Mouse (Mus musculus) stomach, embryonic 14.5 days (tissue): ENCODE data around the gene Zfp827. TPM values are rescaled to one million over a fixed set of nuclear protein-coding genes. Genes with fewer than 3 reads are reported as not detected.

Experiments
- ATAC-seq: fragments of 200-750 bp; cut with Nextera tagmentation; 2 replicates; pipeline ENCODE4 v1.8.0; 2017; ENCODE audit warnings: low read depth, moderate TSS enrichment; ENCODE audit not compliant: insufficient number of reproducible peaks, insufficient read depth, low FRiP score
- H3K27ac ChIP-seq: fragments of 300-500 bp; sonication (generic); 2 replicates; pipeline ENCODE4 v1.5.1; 2014; ENCODE audit warnings: mild to moderate bottlenecking, low read length, moderate library complexity, mixed read lengths
- H3K27me3 ChIP-seq: fragments of 300-500 bp; sonication (generic); 2 replicates; pipeline ENCODE4 v1.6.1; 2014; ENCODE audit warnings: low read length, control low read depth, mixed read lengths; ENCODE audit not compliant: control insufficient read depth, insufficient read depth
- H3K36me3 ChIP-seq: fragments of 300-500 bp; sonication (generic); 2 replicates; pipeline ENCODE4 v1.6.1; 2014; ENCODE audit warnings: mild to moderate bottlenecking, control low read depth, low read length, moderate library complexity, mixed read lengths; ENCODE audit not compliant: control insufficient read depth, insufficient read depth
- H3K4me1 ChIP-seq: fragments of 300-500 bp; sonication (generic); 2 replicates; pipeline ENCODE4 v1.6.1; 2014; ENCODE audit warnings: low read length, control low read depth, mixed read lengths; ENCODE audit not compliant: control insufficient read depth, insufficient read depth
- H3K4me2 ChIP-seq: fragments of 300-500 bp; sonication (generic); replicated peaks from 2 replicates; pipeline ENCODE4 v1.6.1; 2014; ENCODE audit warnings: low read depth, low read length, control low read depth
- H3K4me3 ChIP-seq: fragments of 300-500 bp; sonication (generic); 2 replicates; pipeline ENCODE4 v1.5.1; 2014; ENCODE audit warnings: low read depth, low read length, control low read depth
- H3K9ac ChIP-seq: fragments of 300-500 bp; sonication (generic); replicated peaks from 2 replicates; pipeline ENCODE4 v1.6.1; 2014; ENCODE audit warnings: low read depth, mild to moderate bottlenecking, control low read depth, low read length, moderate library complexity, mixed read lengths
- H3K9me3 ChIP-seq: fragments of 300-500 bp; sonication (generic); 2 replicates; pipeline ENCODE4 v1.6.1; 2016; ENCODE audit warnings: low read depth, low read length, control low read depth; ENCODE audit not compliant: control insufficient read depth
- WGBS: fragments of 180-500 bp; shearing (Covaris S2); extraction: QIAGEN DNeasy Blood & Tissue Kit; methylation state at CpG from one replicate; pipeline ENCODE4 v1.1.7; 2014; 5-methylcytosine and 5-hydroxymethylcytosine counted together
- polyA plus RNA-seq: library from polyadenylated mRNA; unstranded; fragments of >200 nt; fragmentation: Nextera tagmentation; extraction: Ambion mirVana; gene quantifications from 2 replicates; pipeline ENCODE4 v1.2.1, GENCODE M21; 2014

Gene Zfp827
- polyA plus RNA-seq, 1 experiment from 2014 or later = 15.2 TPM

DNA sequence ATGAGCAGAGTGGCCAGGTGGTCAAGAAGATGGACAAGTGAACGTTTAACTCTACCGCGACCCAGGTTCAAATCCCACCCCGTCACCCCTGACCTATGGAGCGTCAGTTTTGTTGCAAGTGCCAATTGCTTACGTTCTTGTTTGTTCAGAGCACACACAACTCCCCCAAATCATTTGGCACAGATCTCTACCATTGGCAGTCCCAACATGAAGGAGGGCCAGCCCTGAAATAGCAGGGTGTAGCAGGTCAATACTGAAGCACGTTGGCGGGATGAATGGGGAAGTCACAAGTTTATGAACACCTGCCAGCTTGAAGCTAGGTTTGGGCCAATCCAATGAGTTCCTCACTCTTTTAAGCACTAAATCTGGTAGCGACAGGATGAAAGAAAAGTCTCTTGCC lies 46.7 kb downstream of the Zfp827 start:
- Histone ChIP-seq H3K9me3 (no peaks in the 10 kb centered on the region), H3K4me2 (no peak overlapping the region), H3K27me3 (no peaks in the 10 kb centered on the region), H3K9ac (no peak overlapping the region), H3K4me3 (no peak overlapping the region), H3K36me3 (peaks cover 18% of the 10 kb centered on the region; the same call in 1 of the 2 replicates), H3K27ac (no peak overlapping the region), H3K4me1 (no peaks in the 10 kb centered on the region)
- ATAC-seq = no peak
- WGBS = 77% methylated on average over 9 of the region's 9 CpGs

- H3K4me2 ChIP-seq = no peak overlapping the region
- WGBS = 78% methylated on average over 5 of the region's 5 CpGs
- H3K27me3 ChIP-seq = no peaks in the 10 kb centered on the region
- H3K36me3 ChIP-seq = peaks cover 10% of the 10 kb centered on the region; the same call in 1 of the 2 replicates
- no peaks in the 10 kb centered on the region for H3K4me1 ChIP-seq
- no peak for ATAC-seq
- H3K9ac ChIP-seq = no peak overlapping the region
- H3K9me3 ChIP-seq = no peaks in the 10 kb centered on the region
- no peak overlapping the region for H3K4me3 ChIP-seq
- no peak overlapping the region for H3K27ac ChIP-seq
Measured at GRCm38 (mm10) chr8:79077256-79077655, 49.0 kb downstream of the Zfp827 start.

DNA sequence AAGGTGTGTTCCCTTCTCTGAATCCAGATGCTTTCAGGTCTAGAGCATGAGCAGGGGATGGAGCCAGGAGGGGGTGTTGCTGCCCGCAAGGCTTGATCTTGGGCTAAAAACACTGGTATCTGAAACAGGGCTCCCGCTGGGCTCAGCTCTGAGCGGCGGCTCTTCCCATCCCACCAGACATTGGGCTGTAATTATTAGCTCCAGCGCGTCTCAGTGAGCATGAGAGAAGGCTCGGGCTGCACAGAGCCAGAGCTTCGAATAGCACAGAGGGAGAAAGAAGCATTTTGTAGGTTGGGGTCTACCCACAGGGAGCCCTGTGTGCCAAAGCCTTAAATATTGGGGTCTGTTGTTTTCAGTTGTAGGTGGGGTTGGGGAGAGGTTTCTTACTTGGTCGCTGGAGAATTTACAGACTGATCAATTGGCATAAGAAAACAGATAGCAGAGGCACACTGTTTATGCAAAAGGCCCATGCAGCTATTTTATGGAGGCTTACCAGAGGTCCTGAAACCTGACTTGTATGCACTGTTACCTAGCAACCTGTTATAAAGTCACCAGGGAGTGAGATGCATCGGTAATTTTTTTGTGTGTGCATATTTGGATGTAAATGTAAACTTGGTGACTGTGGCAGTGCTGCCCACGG lies 50.4 kb downstream of the Zfp827 start:
- H3K27ac ChIP-seq = no peak overlapping the region; the same call in 1 of the 2 replicates
- 52% methylated on average over 11 of the region's 11 CpGs for WGBS
- no peak overlapping the region for H3K4me3 ChIP-seq
- H3K4me2 ChIP-seq = no peak overlapping the region
- no peak for ATAC-seq
- no peaks in the 10 kb centered on the region for H3K27me3 ChIP-seq
- peaks cover 11% of the 10 kb centered on the region; the same call in 1 of the 2 replicates for H3K36me3 ChIP-seq
- H3K9ac ChIP-seq = no peak overlapping the region
- 0 out of 2 replicates have a peak, but pooled peaks cover 4% of the 10 kb centered on the region for H3K4me1 ChIP-seq
- H3K9me3 ChIP-seq = no peaks in the 10 kb centered on the region

- ATAC-seq = no peak; the same call in 1 of the 2 replicates
- 85% methylated on average over 3 of the region's 3 CpGs for WGBS
- H3K27me3 ChIP-seq = no peaks in the 10 kb centered on the region
- H3K36me3 ChIP-seq = peaks cover 16% of the 10 kb centered on the region; the same call in 1 of the 2 replicates
- H3K9ac ChIP-seq = no peak overlapping the region
- H3K4me2 ChIP-seq = no peak overlapping the region
- H3K27ac ChIP-seq = 0 out of 2 replicates have a peak overlapping the region, but pooled peaks have one; percentile 15
- H3K9me3 ChIP-seq = no peaks in the 10 kb centered on the region
- H3K4me1 ChIP-seq = 0 out of 2 replicates have a peak, but pooled peaks cover 4% of the 10 kb centered on the region
- H3K4me3 ChIP-seq = no peak overlapping the region
Measured at GRCm38 (mm10) chr8:79079196-79079561, 50.9 kb downstream of the Zfp827 start.

GRCm38 (mm10) chr8:79080096-79080739 lies 52.0 kb downstream of the Zfp827 start:
- Histone ChIP-seq H3K4me1 (0 out of 2 replicates have a peak, but pooled peaks cover 4% of the 10 kb centered on the region), H3K9ac (no peak overlapping the region), H3K27me3 (no peaks in the 10 kb centered on the region), H3K27ac (no peak overlapping the region), H3K36me3 (peaks cover 15% of the 10 kb centered on the region; the same call in 1 of the 2 replicates), H3K4me3 (no peak overlapping the region), H3K9me3 (no peaks in the 10 kb centered on the region), H3K4me2 (no peak overlapping the region)
- 53% methylated on average over 6 of the region's 6 CpGs for WGBS
- 0 out of 2 replicates have a peak, but pooled peaks have one; percentile 47 for ATAC-seq

DNA sequence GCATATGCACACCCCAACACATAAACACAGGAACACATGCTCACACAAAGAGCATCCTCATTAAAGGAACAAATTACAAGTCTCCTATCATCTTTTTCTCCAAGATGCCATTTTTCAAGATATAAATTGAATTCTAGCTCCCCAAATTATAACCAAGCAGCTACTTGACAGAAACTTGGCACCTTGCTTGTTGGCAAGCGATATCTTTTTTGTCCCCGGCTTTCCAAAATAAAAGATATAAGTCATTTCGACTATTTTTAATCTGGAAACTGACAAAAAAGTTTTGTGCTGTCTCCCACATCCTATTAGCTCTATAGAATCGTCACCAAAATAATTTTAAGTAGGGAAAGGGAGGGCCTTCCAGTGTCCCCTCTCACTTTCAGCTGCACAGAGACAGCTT lies 53.1 kb downstream of the Zfp827 start:
- H3K4me2 ChIP-seq = no peak overlapping the region
- 0 out of 2 replicates have a peak, but pooled peaks cover 4% of the 10 kb centered on the region for H3K4me1 ChIP-seq
- H3K9ac ChIP-seq = no peak overlapping the region
- no peaks in the 10 kb centered on the region for H3K27me3 ChIP-seq
- no peak for ATAC-seq
- no peak overlapping the region for H3K4me3 ChIP-seq
- H3K36me3 ChIP-seq = peaks cover 9% of the 10 kb centered on the region; the same call in 1 of the 2 replicates
- no peaks in the 10 kb centered on the region for H3K9me3 ChIP-seq
- 78% methylated on average over 4 of the region's 4 CpGs for WGBS
- no peak overlapping the region for H3K27ac ChIP-seq

DNA sequence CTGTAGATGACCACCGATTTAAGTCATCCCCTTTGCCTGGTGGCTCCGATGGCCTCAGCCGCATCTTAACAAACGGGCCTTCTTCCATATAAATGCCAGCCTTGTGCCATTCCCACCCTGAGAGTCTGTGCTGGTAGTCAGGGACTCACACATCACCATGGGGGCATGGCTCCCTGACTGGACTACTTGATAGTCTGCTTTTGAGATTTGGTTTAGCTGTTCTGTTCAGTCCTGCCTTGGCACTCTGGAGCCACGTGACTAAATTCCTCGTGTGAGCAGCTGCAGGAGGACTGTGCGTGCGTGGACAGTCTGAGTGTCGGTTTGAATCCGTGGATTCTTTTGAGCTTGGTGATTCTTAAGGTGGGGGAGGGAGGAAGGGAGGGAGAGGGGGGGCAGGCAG lies 53.7 kb downstream of the Zfp827 start:
- ATAC-seq = no peak
- WGBS = 82% methylated on average over 10 of the region's 10 CpGs

DNA sequence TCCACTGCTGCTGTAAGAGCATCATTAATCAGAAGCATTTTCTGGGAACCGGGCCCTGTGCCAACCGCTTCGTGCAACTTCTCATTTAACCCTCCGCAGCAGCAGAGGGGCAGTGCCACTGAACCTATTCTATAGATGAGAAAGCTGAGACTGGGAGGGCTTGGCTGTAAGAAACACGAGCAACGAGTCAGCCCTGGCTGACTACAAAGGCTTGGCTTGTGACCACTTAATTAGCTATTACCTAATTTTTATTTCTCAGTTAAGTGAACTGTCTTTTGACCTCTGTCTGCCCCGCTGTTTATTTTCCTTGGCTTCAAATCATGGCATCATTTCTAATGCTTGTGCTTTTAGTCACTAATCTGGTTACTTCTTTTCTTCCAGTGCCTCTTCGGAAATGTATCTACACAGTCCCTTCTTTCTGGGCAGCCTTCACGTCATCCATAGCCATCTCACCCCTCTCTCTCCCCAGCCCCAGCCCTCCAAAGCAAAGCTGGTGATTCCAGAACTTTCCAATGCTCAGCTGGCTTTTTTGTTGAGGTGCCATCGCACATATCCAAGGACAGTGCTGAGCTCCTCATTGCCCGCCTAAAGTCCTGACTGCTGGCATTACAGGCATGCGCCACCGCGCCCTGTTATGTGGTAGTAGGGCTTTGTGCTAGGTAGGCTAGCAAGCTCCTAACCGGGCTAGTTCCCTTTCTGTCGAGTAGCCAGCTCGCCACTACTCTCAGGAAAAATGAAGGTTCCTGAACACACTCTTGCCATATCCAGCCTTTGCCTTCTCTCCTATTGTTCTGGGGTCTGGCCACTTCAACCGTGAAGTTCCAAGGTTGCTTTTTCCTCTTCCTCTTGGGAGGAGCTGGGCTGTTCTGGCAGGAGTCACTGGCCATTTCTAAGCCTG lies 55.5 kb downstream of the Zfp827 start:
- no peak overlapping the region for H3K4me2 ChIP-seq
- H3K4me1 ChIP-seq = 0 out of 2 replicates have a peak, but pooled peaks cover 4% of the 10 kb centered on the region
- no peaks in the 10 kb centered on the region for H3K9me3 ChIP-seq
- no peak overlapping the region for H3K4me3 ChIP-seq
- H3K27ac ChIP-seq = no peak overlapping the region; the same call in 1 of the 2 replicates
- WGBS = 75% methylated on average over 18 of the region's 18 CpGs
- H3K9ac ChIP-seq = no peak overlapping the region
- H3K36me3 ChIP-seq = peaks cover 9% of the 10 kb centered on the region; the same call in 1 of the 2 replicates
- no peaks in the 10 kb centered on the region for H3K27me3 ChIP-seq
- ATAC-seq = no peak

More for the DNA sequence above, 53.7 kb downstream of the Zfp827 start:
- H3K9ac ChIP-seq = no peak overlapping the region
- H3K27ac ChIP-seq = no peak overlapping the region
- H3K36me3 ChIP-seq = peaks cover 11% of the 10 kb centered on the region; the same call in 1 of the 2 replicates
- H3K27me3 ChIP-seq = no peaks in the 10 kb centered on the region
- H3K4me1 ChIP-seq = 0 out of 2 replicates have a peak, but pooled peaks cover 4% of the 10 kb centered on the region
- no peaks in the 10 kb centered on the region for H3K9me3 ChIP-seq
- H3K4me3 ChIP-seq = no peak overlapping the region
- H3K4me2 ChIP-seq = no peak overlapping the region
